16 mouse cellular contexts compared by ENCODE assay signal in the genomic region with DNA sequence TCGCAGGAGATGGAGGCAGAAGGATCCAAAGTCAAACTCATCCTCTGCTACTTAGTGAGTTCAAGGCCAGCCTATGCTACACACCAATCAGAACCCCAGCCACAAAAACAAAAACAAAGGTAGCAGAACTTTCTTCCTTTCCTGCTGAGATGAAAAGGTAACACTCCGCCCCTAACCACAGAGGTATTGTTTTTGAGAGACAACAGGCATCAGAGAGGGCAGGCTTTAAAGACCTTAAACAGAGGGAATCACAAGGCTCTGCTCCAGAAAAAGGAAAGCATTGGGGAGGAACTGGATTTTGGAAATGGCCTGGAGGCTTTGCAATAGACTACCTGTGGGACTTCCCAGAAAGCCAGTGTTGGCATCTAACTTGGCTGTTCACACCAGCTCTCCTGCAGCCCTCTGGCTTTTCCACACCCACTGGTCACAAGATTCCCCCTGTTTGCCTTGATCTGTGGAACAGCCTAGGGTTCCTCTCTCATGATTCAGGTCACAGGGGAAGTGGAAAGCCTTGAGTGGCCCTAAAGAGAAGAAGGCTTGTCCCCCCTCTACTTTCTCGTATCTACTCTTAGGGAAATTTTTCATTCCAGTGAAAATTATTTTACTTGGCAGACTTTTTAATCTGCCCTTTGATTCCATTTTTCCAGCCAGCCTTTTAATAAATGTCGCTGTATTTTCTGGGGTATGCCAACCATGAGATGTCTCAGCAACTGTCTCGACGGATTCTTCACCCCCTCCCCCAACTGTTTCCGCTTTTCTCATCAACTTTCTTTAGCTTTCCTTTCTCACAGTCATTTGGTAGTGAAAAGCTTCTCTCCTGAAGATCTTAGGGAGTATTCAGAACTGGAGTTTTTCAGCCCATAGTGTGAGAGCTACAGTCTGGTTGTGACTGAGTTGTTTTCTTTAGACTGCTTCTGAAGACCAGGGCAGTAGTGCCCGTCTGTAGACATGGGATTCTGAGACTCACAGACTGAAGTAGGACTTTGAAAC. TPM values are rescaled to one million over a fixed set of nuclear protein-coding genes. Genes with fewer than 3 reads are reported as not detected.
A peak's percentile ranks its signal among the peaks of the same experiment; 100 is the strongest.
DNase-seq lines count a peak whose midpoint lies in the region.
"Had no signal": no experiment of that assay in that cellular context is flagged by ENCODE, and none has a peak within 500 bp of the region (broad histone marks: within the 10 kb centered on the region; RNA-seq: fewer than 3 reads in every experiment).

No protein-coding gene starts in this region.

- peak; percentile 32 for DNase-seq in adrenal gland, postnatal 10 days
- no peak for DNase-seq in adrenal gland, postnatal 4 days (ENCODE audit: low spot score in 2 of 2)
- DNase-seq in thymus, postnatal 25 days, result peak; percentile 27
- DNase-seq in thymus, postnatal 10 days (ENCODE audit: low spot score in 2 of 2), result no peak
- peak; percentile 50 for DNase-seq in adipocyte (ENCODE audit: low spot score)
- DNase-seq in gastrocnemius, adult 8-10 months (ENCODE audit: low spot score in 2 of 2), result no peak
- no peak for DNase-seq in left cerebral cortex, postnatal 14 days (ENCODE audit: low spot score in 2 of 2)
- DNase-seq in neural tube, embryonic 10.5 days (ENCODE audit: extremely low spot score, low spot score), result no peak
- DNase-seq: adrenal gland, adult 8-10 months; cerebellum, adult 9-10 months; gastrocnemius, postnatal 14 days; heart, adult 18-20 months; kidney, adult 2 months; liver, postnatal 0 days; right cerebral cortex, postnatal 25 days; spleen, adult 18-20 months had no signal

- intact Hi-C loops in left cerebral cortex, postnatal 14 days (cut with DNase I), result loop anchor here (10.0 kb wide), 1 partner anchor 295 kb away; no protein-coding TSS in a partner anchor

RNA-seq across cellular contexts. Expression of gene Btg1, which starts 7.2 kb away (rescaled TPM):
- total RNA-seq in adrenal gland, postnatal 10 days (2021), result 100 to 1,000 TPM; 107 to 168 TPM
- total RNA-seq in adrenal gland, postnatal 4 days (2021), result 100 to 1,000 TPM; 121 to 124 TPM
- 10 to 100 TPM in 3 of 4 experiments, 1 to 10 TPM in 1; 8.8 to 11.8 (median 11.6) TPM for total RNA-seq in gastrocnemius, adult 8-10 months (2022)
- 10 to 100 TPM; 34.6 to 36.9 TPM for total RNA-seq in left cerebral cortex, postnatal 14 days (2021)

Comparison
In these comparisons a context has a peak if more than half of its experiments do, and no peak if none do; other contexts are left out.
1. DNase-seq: peak in adrenal gland, postnatal 10 days (single experiment), thymus, postnatal 25 days (single experiment) and adipocyte (single experiment); none in adrenal gland, postnatal 4 days (0 of 2), thymus, postnatal 10 days (0 of 2), gastrocnemius, adult 8-10 months (0 of 2), left cerebral cortex, postnatal 14 days (0 of 2) and neural tube, embryonic 10.5 days (single experiment).